10 mouse cellular contexts compared by ENCODE assay signal in genomic region chr2:107290697-107291019, GRCm38 (mm10). TPM values are rescaled to one million over a fixed set of nuclear protein-coding genes. Genes with fewer than 3 reads are reported as not detected.
DNase-seq lines count a peak whose midpoint lies in the region; ATAC-seq and TF ChIP-seq lines count a peak whose summit lies in the region.
"Had no signal": no experiment of that assay in that cellular context is flagged by ENCODE, and none has a peak within 500 bp of the region (broad histone marks: within the 10 kb centered on the region; RNA-seq: fewer than 3 reads in every experiment).

No protein-coding gene starts in this region.

- H3K9me3 ChIP-seq in heart, postnatal 0 days (replicated peaks; ENCODE audit: control insufficient read depth, low read length) = no peaks in the 10 kb centered on the region
- no peaks in the 10 kb centered on the region for H3K9me3 ChIP-seq in embryonic facial prominence, embryonic 12.5 days
- no peaks in the 10 kb centered on the region for H3K9me3 ChIP-seq in hindbrain, postnatal 0 days (ENCODE audit: low read length)
- no peaks in the 10 kb centered on the region for H3K9me3 ChIP-seq in midbrain, embryonic 16.5 days (replicated peaks; ENCODE audit: control insufficient read depth, low read length, poor library complexity, severe bottlenecking)

- no peak for DNase-seq in heart, postnatal 0 days (ENCODE audit: low spot score)
- no peak for DNase-seq in heart, postnatal 4 days
- no peak for DNase-seq in hindbrain, postnatal 0 days (ENCODE audit: low spot score)
- no peak for DNase-seq in cerebellum, postnatal 10 days
- DNase-seq in c-Kit-positive CD71-positive TER-119-positive erythroid progenitor cells, embryonic 14.5 days (ENCODE audit: low spot score) = no peak
- DNase-seq in adrenal gland, postnatal 4 days (ENCODE audit: low spot score in 2 of 2) = no peak

- H3K4me3 ChIP-seq in heart, postnatal 0 days (ENCODE audit: low read depth, low read length) = peak overlapping the region; percentile 59
- H3K4me3 ChIP-seq in embryonic facial prominence, embryonic 12.5 days = peak overlapping the region; percentile 42
- H3K4me3 ChIP-seq in hindbrain, postnatal 0 days (ENCODE audit: low read length) = peak overlapping the region; percentile 70
- H3K4me3 ChIP-seq in midbrain, embryonic 16.5 days (ENCODE audit: low read depth, low read length) = peak overlapping the region; percentile 74

- H3K36me3 ChIP-seq in heart, postnatal 0 days (replicated peaks; ENCODE audit: control insufficient read depth, insufficient read depth, low read length) = no peaks in the 10 kb centered on the region; the same call in 1 of the 2 replicates
- H3K36me3 ChIP-seq in embryonic facial prominence, embryonic 12.5 days = no peaks in the 10 kb centered on the region
- H3K36me3 ChIP-seq in hindbrain, postnatal 0 days (ENCODE audit: insufficient read depth, low read length) = no peaks in the 10 kb centered on the region
- peaks cover 7% of the 10 kb centered on the region; the same call in 1 of the 2 replicates for H3K36me3 ChIP-seq in midbrain, embryonic 16.5 days (ENCODE audit: control insufficient read depth, insufficient read depth, low read length)

- no peaks in the 10 kb centered on the region for H3K27me3 ChIP-seq in heart, postnatal 0 days (ENCODE audit: control insufficient read depth, insufficient read depth, low read length)
- H3K27me3 ChIP-seq in embryonic facial prominence, embryonic 12.5 days = peaks cover 25% of the 10 kb centered on the region
- no peaks in the 10 kb centered on the region for H3K27me3 ChIP-seq in hindbrain, postnatal 0 days (ENCODE audit: insufficient read depth, low read length)
- no peaks in the 10 kb centered on the region for H3K27me3 ChIP-seq in midbrain, embryonic 16.5 days (ENCODE audit: control insufficient read depth, insufficient read depth, low read depth, low read length)

- ATAC-seq in heart, postnatal 0 days (ENCODE audit: insufficient read depth, low read depth) = peak; percentile 35
- ATAC-seq in embryonic facial prominence, embryonic 12.5 days (ENCODE audit: insufficient number of reproducible peaks, insufficient read depth, low FRiP score, low TSS enrichment) = peak; percentile 65; the same call in 1 of the 2 replicates
- peak; percentile 75; the same call in 1 of the 2 replicates for ATAC-seq in hindbrain, postnatal 0 days
- ATAC-seq in midbrain, embryonic 16.5 days = peak; percentile 66; the same call in 1 of the 2 replicates

- H3K4me1 ChIP-seq in heart, postnatal 0 days (ENCODE audit: control insufficient read depth, insufficient read depth) = 0 out of 2 replicates have a peak, but pooled peaks cover 3% of the 10 kb centered on the region
- H3K4me1 ChIP-seq in embryonic facial prominence, embryonic 12.5 days = peaks cover 10% of the 10 kb centered on the region; the same call in 1 of the 2 replicates
- H3K4me1 ChIP-seq in hindbrain, postnatal 0 days (ENCODE audit: insufficient read depth, low read length) = no peaks in the 10 kb centered on the region
- H3K4me1 ChIP-seq in midbrain, embryonic 16.5 days (ENCODE audit: control insufficient read depth, insufficient read depth, low read length) = peaks cover 9% of the 10 kb centered on the region

- H3K27ac ChIP-seq in heart, postnatal 0 days (ENCODE audit: low read depth) = peak overlapping the region; percentile 57
- no peak overlapping the region for H3K27ac ChIP-seq in embryonic facial prominence, embryonic 12.5 days
- H3K27ac ChIP-seq in hindbrain, postnatal 0 days = peak overlapping the region; percentile 38; the same call in 1 of the 2 replicates
- peak overlapping the region; percentile 68 for H3K27ac ChIP-seq in midbrain, embryonic 16.5 days (ENCODE audit: low read length)

- no peak for TF ChIP-seq CTCF in heart, postnatal 0 days (IDR thresholded peaks at IDR 0.05; ENCODE audit: low read depth)
- no peak for TF ChIP-seq CTCF in hindbrain, postnatal 0 days (IDR thresholded peaks at IDR 0.05; ENCODE audit: low read depth)

- WGBS in heart, postnatal 0 days = under 1% methylated on average over 12 of the region's 12 CpGs
- WGBS in embryonic facial prominence, embryonic 12.5 days = under 1% methylated on average over 12 of the region's 12 CpGs
- WGBS in hindbrain, postnatal 0 days = 0% methylated on average over 12 of the region's 12 CpGs
- WGBS in midbrain, embryonic 16.5 days = 0% methylated on average over 12 of the region's 12 CpGs

- peak overlapping the region; percentile 58 for H3K9ac ChIP-seq in heart, postnatal 0 days (replicated peaks; ENCODE audit: low read depth, low read length)
- peak overlapping the region; percentile 40; the same call in 1 of the 2 replicates for H3K9ac ChIP-seq in embryonic facial prominence, embryonic 12.5 days
- H3K9ac ChIP-seq in hindbrain, postnatal 0 days (replicated peaks; ENCODE audit: low read length) = peak overlapping the region; percentile 61
- H3K9ac ChIP-seq in midbrain, embryonic 16.5 days (ENCODE audit: low read depth, low read length) = peak overlapping the region; percentile 72

- peak overlapping the region; percentile 74 for H3K4me2 ChIP-seq in heart, postnatal 0 days (ENCODE audit: low read depth, low read length)
- peak overlapping the region; percentile 91 for H3K4me2 ChIP-seq in embryonic facial prominence, embryonic 12.5 days (replicated peaks)
- H3K4me2 ChIP-seq in hindbrain, postnatal 0 days (ENCODE audit: low read depth, low read length) = peak overlapping the region; percentile 86
- H3K4me2 ChIP-seq in midbrain, embryonic 16.5 days (ENCODE audit: low read length) = peak overlapping the region; percentile 72

- TF ChIP-seq EP300 in heart, postnatal 0 days (IDR thresholded peaks at IDR 0.05; ENCODE audit: low read depth) = no peak

RNA-seq across cellular contexts. Expression of gene Kcna4, which starts 0.2 kb away (rescaled TPM):
- total RNA-seq in heart, postnatal 0 days (2014; rRNA removed; ENCODE audit: low replicate concordance) = 4.9 and 9.1 TPM in 2 replicates
- polyA plus RNA-seq in heart, postnatal 0 days (2015; fragmentation: Nextera tagmentation; extraction: Ambion mirVana) = 3.9 and 4.0 TPM in 2 replicates
- total RNA-seq in heart, postnatal 4 days (2021) = 1 to 10 TPM; 7.7 to 9.6 TPM
- polyA plus RNA-seq in embryonic facial prominence, embryonic 12.5 days (2016; fragmentation: Nextera tagmentation; extraction: Ambion mirVana) = 1.1 and 1.5 TPM in 2 replicates
- 16.1 and 20.8 TPM in 2 replicates for total RNA-seq in hindbrain, postnatal 0 days (2014; rRNA removed)
- polyA plus RNA-seq in hindbrain, postnatal 0 days (2015; fragmentation: Nextera tagmentation; extraction: Ambion mirVana) = 7.0 and 7.2 TPM in 2 replicates
- polyA plus RNA-seq in midbrain, embryonic 16.5 days (2015; fragmentation: Nextera tagmentation; extraction: Ambion mirVana) = 12.3 and 12.6 TPM in 2 replicates
- total RNA-seq in adrenal gland, postnatal 4 days (2021) = under 1 TPM; 0.76 to 0.82 TPM
- total RNA-seq: hematopoietic stem cell, adult 5-6 weeks; megakaryocyte progenitor cell, adult 5-6 weeks had no signal
